Mouse (Mus musculus) embryonic facial prominence, embryonic 14.5 days (tissue): ENCODE measurements around the gene 1110051M20Rik. TPM values are rescaled to one million over a fixed set of nuclear protein-coding genes. Genes with fewer than 3 reads are reported as not detected.

ENCODE experiments used
- ATAC-seq: fragments of 200-750 bp; cut with Nextera tagmentation; 2 replicates; pipeline ENCODE4 v1.8.0; 2017; ENCODE audit warnings: low read depth, moderate number of reproducible peaks, moderate TSS enrichment
- DNase-seq: peaks from one replicate; pipeline ENCODE4 v3.0.0-alpha.2; 2015; ENCODE audit warnings: low spot score
- H3K27ac ChIP-seq: fragments of 300-500 bp; sonication (generic); replicated peaks from 2 replicates; pipeline ENCODE4 v1.5.1; 2014; ENCODE audit warnings: low read depth, mild to moderate bottlenecking, low read length, moderate library complexity
- H3K27me3 ChIP-seq: fragments of 300-500 bp; sonication (generic); replicated peaks from 2 replicates; pipeline ENCODE4 v1.6.1; 2014; ENCODE audit warnings: low read length; ENCODE audit not compliant: control insufficient read depth, insufficient read depth
- H3K36me3 ChIP-seq: fragments of 300-500 bp; sonication (generic); 2 replicates; pipeline ENCODE4 v1.6.1; 2014; ENCODE audit warnings: low read length, mixed read lengths; ENCODE audit not compliant: control insufficient read depth, insufficient read depth
- H3K4me1 ChIP-seq: fragments of 300-500 bp; sonication (generic); 2 replicates; pipeline ENCODE4 v1.6.1; 2014; ENCODE audit warnings: antibody characterized with exemption, low read length; ENCODE audit not compliant: control insufficient read depth, insufficient read depth
- H3K4me2 ChIP-seq: fragments of 300-500 bp; sonication (generic); 2 replicates; pipeline ENCODE4 v1.6.1; 2014; ENCODE audit warnings: low read depth, mild to moderate bottlenecking, low read length, moderate library complexity, mixed read lengths
- H3K4me3 ChIP-seq: fragments of 300-500 bp; sonication (generic); 2 replicates; pipeline ENCODE4 v1.5.1; 2014; ENCODE audit warnings: low read depth, mild to moderate bottlenecking, low read length
- H3K9ac ChIP-seq: fragments of 300-500 bp; sonication (generic); 2 replicates; pipeline ENCODE4 v1.6.1; 2014; ENCODE audit warnings: low read depth, mild to moderate bottlenecking, low read length, moderate library complexity, mixed read lengths
- H3K9me3 ChIP-seq: fragments of 300-500 bp; sonication (generic); 2 replicates; pipeline ENCODE4 v1.6.1; 2016; ENCODE audit warnings: low read length; ENCODE audit not compliant: control insufficient read depth
- WGBS: fragments of 180-500 bp; shearing (Covaris S2); extraction: QIAGEN DNeasy Blood & Tissue Kit; methylation state at CpG from one replicate; pipeline ENCODE4 v1.1.7; 2014; 5-methylcytosine and 5-hydroxymethylcytosine counted together
- polyA plus RNA-seq: library from polyadenylated mRNA; unstranded; fragments of >200 nt; fragmentation: Nextera tagmentation; extraction: Ambion mirVana; gene quantifications from 2 replicates; pipeline ENCODE4 v1.2.1, GENCODE M21; 2014

The 1110051M20Rik gene
- polyA plus RNA-seq, 1 experiment from 2014 or later, result 56.0 TPM

- no peak for DNase-seq
- 97% methylated on average over 2 of the region's 2 CpGs for WGBS
- Histone ChIP-seq H3K36me3 (peaks cover 4% of the 10 kb centered on the region; the same call in 1 of the 2 replicates), H3K9me3 (no peaks in the 10 kb centered on the region), H3K4me2 (no peak overlapping the region), H3K4me3 (no peak overlapping the region), H3K4me1 (no peaks in the 10 kb centered on the region), H3K9ac (no peak overlapping the region), H3K27me3 (no peaks in the 10 kb centered on the region), H3K27ac (no peak overlapping the region)
- ATAC-seq, result no peak
Measured at GRCm38 (mm10) chr2:91339591-91339990, 104.9 kb downstream of the 1110051M20Rik start.

- no peak overlapping the region for H3K27ac ChIP-seq
Measured at GRCm38 (mm10) chr2:91335128-91335527, 109.4 kb downstream of the 1110051M20Rik start.

DNA sequence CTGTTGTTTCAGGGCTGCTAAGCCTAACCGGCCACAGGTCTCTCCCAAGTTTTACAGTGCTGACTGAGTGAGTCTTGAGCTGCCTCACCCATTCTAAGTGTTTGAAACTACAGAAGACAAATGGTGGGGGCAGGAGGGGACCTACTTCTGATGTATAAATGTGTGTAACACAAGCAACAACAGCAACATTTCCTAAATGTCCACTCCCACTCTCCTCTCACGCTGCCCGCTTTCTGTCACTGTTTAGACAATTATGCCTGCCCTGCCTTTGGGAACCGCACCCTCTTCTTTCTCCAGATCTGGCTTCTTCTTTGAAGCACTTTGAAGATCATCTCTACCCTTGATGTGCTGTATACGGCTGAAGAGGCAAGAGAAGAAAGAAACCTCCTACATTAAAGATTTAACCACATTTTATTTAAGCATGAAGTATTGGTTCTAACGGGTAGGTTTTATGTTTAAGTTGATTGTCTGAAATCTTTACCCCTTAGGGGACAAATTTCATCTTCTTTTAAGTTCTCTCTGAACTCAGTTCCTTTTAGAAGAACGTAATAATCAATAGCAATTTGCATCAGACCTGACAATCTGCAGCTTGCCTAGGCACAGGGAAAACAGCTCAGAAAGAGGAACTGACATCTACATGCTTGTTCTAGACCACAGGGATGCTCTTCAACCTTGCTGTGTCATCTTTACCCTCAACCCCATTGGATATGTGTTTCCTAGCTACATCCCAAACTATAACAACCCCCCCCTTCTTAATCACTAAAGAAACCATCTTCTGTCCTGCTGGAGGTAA is 113.3 kb downstream of the 1110051M20Rik start:
- Histone ChIP-seq H3K27ac (no peak overlapping the region), H3K27me3 (no peaks in the 10 kb centered on the region), H3K4me3 (no peak overlapping the region), H3K9me3 (no peaks in the 10 kb centered on the region), H3K36me3 (no peaks in the 10 kb centered on the region), H3K9ac (no peak overlapping the region), H3K4me1 (peaks cover 10% of the 10 kb centered on the region; the same call in 1 of the 2 replicates), H3K4me2 (no peak overlapping the region)
- ATAC-seq, result no peak
- DNase-seq, result no peak
- 66% methylated on average over 7 of the region's 7 CpGs for WGBS

More at GRCm38 (mm10) chr2:91335128-91335527, 109.4 kb downstream of the 1110051M20Rik start:
- Histone ChIP-seq H3K4me3 (no peak overlapping the region), H3K9ac (no peak overlapping the region), H3K27me3 (no peaks in the 10 kb centered on the region), H3K4me1 (no peaks in the 10 kb centered on the region; the same call in 1 of the 2 replicates), H3K9me3 (no peaks in the 10 kb centered on the region), H3K4me2 (no peak overlapping the region), H3K36me3 (no peaks in the 10 kb centered on the region)
- DNase-seq (peak; percentile 82), ATAC-seq (no peak)
- WGBS, result 55% methylated on average over 4 of the region's 4 CpGs

- no peak overlapping the region for H3K4me3 ChIP-seq
- no peak overlapping the region for H3K27ac ChIP-seq
- no peak overlapping the region for H3K4me2 ChIP-seq
- no peaks in the 10 kb centered on the region for H3K36me3 ChIP-seq
- WGBS, result 79% methylated on average over 8 of the region's 8 CpGs
- no peaks in the 10 kb centered on the region for H3K27me3 ChIP-seq
- peak; percentile 66 for DNase-seq
- H3K4me1 ChIP-seq, result peaks cover 10% of the 10 kb centered on the region; the same call in 1 of the 2 replicates
- no peaks in the 10 kb centered on the region for H3K9me3 ChIP-seq
- no peak overlapping the region for H3K9ac ChIP-seq
- peak; percentile 28; the same call in 1 of the 2 replicates for ATAC-seq
Measured at GRCm38 (mm10) chr2:91329996-91330738, 114.3 kb downstream of the 1110051M20Rik start.

DNA sequence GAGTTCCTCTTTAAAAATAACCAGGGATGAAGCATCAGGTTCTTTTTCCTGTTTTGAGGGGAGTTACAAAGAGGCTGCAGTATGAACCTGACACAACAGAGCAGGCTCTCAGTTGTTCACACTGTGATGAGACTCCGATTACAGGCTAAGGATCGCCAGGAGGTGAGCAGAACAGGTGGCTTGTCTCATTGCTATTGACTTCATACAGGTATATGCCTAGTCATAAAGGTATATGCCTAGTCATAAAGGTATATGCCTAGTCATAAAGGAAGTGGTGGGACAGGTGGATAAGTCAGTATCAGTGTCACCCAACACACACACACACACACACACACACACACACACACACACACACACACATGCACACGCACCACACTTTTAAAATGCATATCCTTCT is 115.8 kb downstream of the 1110051M20Rik start:
- DNase-seq, result no peak
- Histone ChIP-seq H3K27ac (no peak overlapping the region; the same call in 1 of the 2 replicates), H3K9me3 (no peaks in the 10 kb centered on the region), H3K4me1 (peaks cover 10% of the 10 kb centered on the region; the same call in 1 of the 2 replicates), H3K4me2 (no peak overlapping the region), H3K9ac (no peak overlapping the region), H3K4me3 (no peak overlapping the region), H3K36me3 (no peaks in the 10 kb centered on the region), H3K27me3 (no peaks in the 10 kb centered on the region)
- WGBS, result 79% methylated on average over 3 of the region's 3 CpGs
- no peak for ATAC-seq

- Histone ChIP-seq H3K9me3 (no peaks in the 10 kb centered on the region), H3K4me2 (no peak overlapping the region), H3K27ac (no peak overlapping the region; the same call in 1 of the 2 replicates), H3K9ac (no peak overlapping the region), H3K36me3 (no peaks in the 10 kb centered on the region), H3K4me3 (no peak overlapping the region), H3K4me1 (peaks cover 10% of the 10 kb centered on the region; the same call in 1 of the 2 replicates), H3K27me3 (no peaks in the 10 kb centered on the region)
- DNase-seq, result no peak
- ATAC-seq, result peak; percentile 42
- WGBS, result 51% methylated on average over 12 of the region's 12 CpGs
Measured at GRCm38 (mm10) chr2:91327968-91328728, 116.4 kb downstream of the 1110051M20Rik start.

GRCm38 (mm10) chr2:91326746-91327350 is 117.7 kb downstream of the 1110051M20Rik start:
- H3K36me3 ChIP-seq, result no peaks in the 10 kb centered on the region
- H3K4me2 ChIP-seq, result no peak overlapping the region
- no peak overlapping the region for H3K27ac ChIP-seq
- no peaks in the 10 kb centered on the region for H3K27me3 ChIP-seq
- no peak for DNase-seq
- no peak overlapping the region for H3K4me3 ChIP-seq
- WGBS, result 87% methylated on average over 13 of the region's 13 CpGs
- H3K9ac ChIP-seq, result no peak overlapping the region
- H3K9me3 ChIP-seq, result no peaks in the 10 kb centered on the region
- peaks cover 10% of the 10 kb centered on the region; the same call in 1 of the 2 replicates for H3K4me1 ChIP-seq
- no peak for ATAC-seq
